Mouse (Mus musculus) kidney, postnatal 0 days (tissue): ENCODE data around the gene Mkln1. TPM values are rescaled to one million over a fixed set of nuclear protein-coding genes. Genes with fewer than 3 reads are reported as not detected.

Experiments
- ATAC-seq: fragments of 200-750 bp; cut with Nextera tagmentation; replicated peaks from 2 replicates; pipeline ENCODE4 v1.8.0; 2017; ENCODE audit warnings: low read depth, moderate number of reproducible peaks, moderate TSS enrichment, moderate library complexity; ENCODE audit not compliant: low FRiP score
- DNase-seq: peaks from one replicate; pipeline ENCODE4 v3.0.0-alpha.2; 2016; ENCODE audit warnings: low spot score
- H3K27ac ChIP-seq: fragments of 300-500 bp; sonication (generic); 2 replicates; pipeline ENCODE4 v1.5.1; 2014; ENCODE audit warnings: mild to moderate bottlenecking
- H3K27me3 ChIP-seq: fragments of 300-500 bp; sonication (generic); 2 replicates; pipeline ENCODE4 v1.6.1; 2014; ENCODE audit warnings: low read length, mixed read lengths; ENCODE audit not compliant: insufficient read depth
- H3K36me3 ChIP-seq: fragments of 300-500 bp; sonication (generic); 2 replicates; pipeline ENCODE4 v1.6.1; 2014; ENCODE audit warnings: low read length, mixed read lengths; ENCODE audit not compliant: insufficient read depth
- H3K4me1 ChIP-seq: fragments of 300-500 bp; sonication (generic); replicated peaks from 2 replicates; pipeline ENCODE4 v1.6.1; 2014; ENCODE audit warnings: antibody characterized with exemption, low read length, mixed read lengths; ENCODE audit not compliant: insufficient read depth
- H3K4me2 ChIP-seq: fragments of 300-500 bp; sonication (generic); 2 replicates; pipeline ENCODE4 v1.6.1; 2014; ENCODE audit warnings: mild to moderate bottlenecking, low read length, moderate library complexity, mixed read lengths
- H3K4me3 ChIP-seq: fragments of 300-500 bp; sonication (generic); replicated peaks from 2 replicates; pipeline ENCODE4 v1.5.1; 2014; ENCODE audit warnings: low read depth, low read length
- H3K9ac ChIP-seq: fragments of 300-500 bp; sonication (generic); 2 replicates; pipeline ENCODE4 v1.6.1; 2014; ENCODE audit warnings: low read depth, low read length
- H3K9me3 ChIP-seq: fragments of 300-500 bp; sonication (generic); replicated peaks from 2 replicates; pipeline ENCODE4 v1.6.1; 2016; ENCODE audit warnings: low read length, inconsistent platforms, mixed read lengths
- CTCF ChIP-seq: IDR thresholded peaks from 2 replicates; pipeline ENCODE4 v1.5.1; 2016; ENCODE audit warnings: antibody characterized with exemption, low read depth, mild to moderate bottlenecking, moderate library complexity
- WGBS: fragments of 180-500 bp; shearing (Covaris S2); extraction: QIAGEN DNeasy Blood & Tissue Kit; methylation state at CpG from one replicate; pipeline ENCODE4 v1.1.7; 2014; 5-methylcytosine and 5-hydroxymethylcytosine counted together
- polyA plus RNA-seq: library from polyadenylated mRNA; unstranded; fragments of >200 nt; fragmentation: Nextera tagmentation; extraction: Ambion mirVana; gene quantifications from 2 replicates; pipeline ENCODE4 v1.2.1, GENCODE M21; 2015

Gene Mkln1
- polyA plus RNA-seq, 1 experiment from 2014 or later = 159 TPM

DNA sequence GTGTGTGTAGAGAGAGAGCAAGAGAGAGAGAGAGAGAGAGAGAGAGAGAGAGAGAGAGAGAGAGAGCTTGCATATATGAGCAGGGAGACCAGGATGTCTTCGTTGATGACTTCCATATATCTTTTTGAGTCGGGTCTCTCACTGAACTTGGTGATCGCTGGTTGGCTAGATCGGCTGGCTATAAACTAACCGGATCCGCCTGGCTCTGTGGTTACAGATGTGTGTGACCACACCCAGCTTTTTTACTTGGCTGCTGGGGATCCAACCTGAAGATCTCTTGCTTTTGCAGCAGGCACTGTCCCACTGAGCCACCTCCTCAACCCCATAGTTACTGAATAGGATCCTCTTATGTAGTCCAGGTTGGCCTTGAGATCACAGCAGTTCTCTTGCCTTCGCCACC is 15.5 kb upstream of the Mkln1 start:
- Histone ChIP-seq H3K27ac (no peak overlapping the region), H3K4me2 (no peak overlapping the region), H3K36me3 (no peaks in the 10 kb centered on the region), H3K4me3 (no peak overlapping the region), H3K9me3 (no peaks in the 10 kb centered on the region), H3K9ac (no peak overlapping the region), H3K4me1 (no peaks in the 10 kb centered on the region), H3K27me3 (no peaks in the 10 kb centered on the region)
- DNase-seq (no peak), ATAC-seq (no peak)
- TF ChIP-seq CTCF = no peak
- 80% methylated on average over 7 of the region's 7 CpGs for WGBS

DNA sequence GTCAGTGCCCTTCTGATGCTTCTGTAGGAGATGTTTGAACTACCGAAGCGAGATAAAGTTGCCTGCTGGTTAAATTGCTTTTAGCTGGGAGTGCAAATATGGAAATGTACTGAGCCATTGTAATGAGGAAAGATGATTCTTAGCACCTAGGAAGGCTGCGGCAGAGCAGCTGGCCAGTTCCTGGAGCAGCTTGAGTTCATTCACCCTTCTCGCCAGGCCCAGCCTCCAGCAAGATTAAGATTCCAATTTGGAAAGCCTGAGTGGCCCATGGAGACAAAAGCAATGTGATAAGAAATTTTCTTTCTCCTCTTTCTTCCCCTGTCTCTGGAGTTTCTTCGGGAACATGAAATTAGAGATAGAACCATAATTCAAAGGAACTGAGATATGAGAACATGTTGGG is 13.7 kb upstream of the Mkln1 start:
- no peaks in the 10 kb centered on the region for H3K27me3 ChIP-seq
- no peak for DNase-seq
- H3K27ac ChIP-seq = no peak overlapping the region
- H3K9me3 ChIP-seq = no peaks in the 10 kb centered on the region
- H3K4me3 ChIP-seq = no peak overlapping the region
- no peak for TF ChIP-seq CTCF
- no peak for ATAC-seq
- WGBS = 71% methylated on average over 5 of the region's 5 CpGs
- H3K4me2 ChIP-seq = no peak overlapping the region
- H3K36me3 ChIP-seq = no peaks in the 10 kb centered on the region
- no peak overlapping the region for H3K9ac ChIP-seq
- H3K4me1 ChIP-seq = no peaks in the 10 kb centered on the region

DNA sequence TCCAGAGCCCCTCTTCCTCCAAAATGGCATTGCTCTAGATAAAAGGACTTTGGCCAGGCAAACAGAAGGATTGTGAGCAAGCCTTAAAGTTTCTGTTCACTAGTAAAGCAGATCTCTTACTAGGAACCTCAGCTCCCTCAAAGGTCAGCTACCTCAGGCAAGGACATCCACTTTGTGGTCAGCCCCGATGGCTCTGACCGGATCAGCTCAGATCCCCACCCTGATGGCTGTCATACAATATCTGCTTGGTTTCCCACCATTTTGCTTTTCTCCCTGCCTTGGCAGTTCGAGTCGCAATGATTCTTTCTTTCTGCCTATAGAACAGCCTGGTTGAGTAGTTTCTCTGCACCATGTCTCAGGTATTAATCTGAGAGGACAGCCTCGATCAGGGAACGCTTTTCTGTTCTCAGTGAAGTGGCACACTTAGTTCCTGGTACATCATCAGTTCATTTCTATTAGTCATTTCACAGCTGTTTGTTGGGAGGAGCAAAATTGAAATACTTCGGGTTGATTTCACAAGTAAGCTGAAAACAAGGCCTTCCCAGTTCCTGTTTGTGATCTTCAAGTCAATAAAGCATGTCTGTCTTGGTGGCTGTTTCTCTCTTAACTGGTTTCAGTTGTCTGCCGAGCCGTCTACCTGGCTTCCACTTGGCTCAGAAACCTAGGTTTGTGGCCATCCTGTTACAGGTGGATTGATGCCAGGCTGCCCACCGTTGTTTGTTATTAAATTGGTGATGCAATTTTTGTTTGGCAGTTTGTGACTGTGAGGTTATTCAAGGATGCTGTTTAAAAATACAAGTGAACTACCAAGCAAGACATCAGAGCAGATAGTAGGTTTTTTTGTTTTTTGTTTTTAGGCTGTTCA is 13.0 kb upstream of the Mkln1 start:
- Histone ChIP-seq H3K36me3 (no peaks in the 10 kb centered on the region), H3K27me3 (no peaks in the 10 kb centered on the region), H3K4me2 (no peak overlapping the region), H3K4me1 (no peaks in the 10 kb centered on the region), H3K9me3 (no peaks in the 10 kb centered on the region), H3K27ac (no peak overlapping the region), H3K9ac (no peak overlapping the region), H3K4me3 (no peak overlapping the region)
- 85% methylated on average over 10 of the region's 10 CpGs for WGBS
- DNase-seq (no peak), ATAC-seq (no peak)
- no peak for TF ChIP-seq CTCF

DNA sequence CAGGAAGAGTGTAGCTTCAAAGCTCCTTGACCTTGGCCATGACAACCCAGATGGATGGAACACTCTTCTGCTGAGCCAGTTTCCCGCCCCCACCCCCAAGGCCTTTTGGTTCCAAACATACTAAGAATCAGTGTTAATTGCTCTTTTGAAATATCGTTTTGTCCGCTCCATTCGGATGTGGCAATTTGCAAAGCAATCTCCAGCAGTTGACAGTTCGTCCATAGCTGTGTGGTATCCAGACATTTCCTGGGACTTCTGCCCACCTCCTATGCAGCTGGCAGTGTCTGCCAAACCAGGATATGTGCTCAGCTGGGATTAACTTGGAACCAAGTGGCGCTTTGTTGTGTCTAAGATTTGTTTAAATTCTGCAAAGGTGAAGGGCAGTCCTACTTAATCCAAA is 8.8 kb upstream of the Mkln1 start:
- no peak overlapping the region for H3K4me3 ChIP-seq
- no peaks in the 10 kb centered on the region for H3K36me3 ChIP-seq
- H3K27ac ChIP-seq = no peak overlapping the region
- ATAC-seq = no peak
- H3K9ac ChIP-seq = no peak overlapping the region
- DNase-seq = no peak
- no peaks in the 10 kb centered on the region for H3K9me3 ChIP-seq
- no peak overlapping the region for H3K4me2 ChIP-seq
- 90% methylated on average over 6 of the region's 6 CpGs for WGBS
- TF ChIP-seq CTCF = no peak
- no peaks in the 10 kb centered on the region for H3K4me1 ChIP-seq
- H3K27me3 ChIP-seq = no peaks in the 10 kb centered on the region

DNA sequence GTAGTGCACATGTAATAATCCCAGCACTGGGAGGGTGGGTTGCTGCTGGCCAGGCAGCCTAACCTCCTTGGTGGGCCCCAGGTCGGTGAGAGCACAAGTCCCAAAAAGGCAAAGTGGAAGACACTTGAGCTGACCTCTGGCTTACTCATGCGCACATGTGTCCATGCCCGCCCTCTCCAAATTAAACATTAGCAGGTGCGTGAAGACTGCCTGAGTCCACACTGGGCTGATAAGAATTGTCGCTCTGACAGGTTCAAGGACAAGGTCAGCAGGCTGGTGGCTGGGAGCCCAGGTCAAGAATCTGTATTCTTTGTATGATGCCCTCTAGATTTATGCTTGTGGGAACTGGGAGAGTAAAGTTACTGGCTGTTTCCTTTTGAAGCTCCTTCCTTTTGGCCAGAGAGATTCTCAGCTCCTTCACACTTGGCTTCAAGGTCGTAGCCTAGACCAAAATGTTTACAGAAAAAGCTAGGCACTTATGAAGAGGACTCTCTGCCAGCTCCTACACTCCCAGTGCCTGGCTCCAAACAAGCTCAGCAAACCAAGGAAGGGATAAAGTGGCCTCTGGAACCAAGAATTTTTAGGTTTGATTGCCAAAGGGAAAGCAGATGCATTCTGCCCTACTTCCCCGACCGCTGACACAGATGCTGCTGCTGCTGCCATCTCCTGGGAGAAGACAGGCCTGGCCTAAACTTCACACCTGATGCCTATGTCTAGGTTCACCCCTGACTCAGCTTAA is 8.1 kb upstream of the Mkln1 start:
- DNase-seq (peak; percentile 40), ATAC-seq (no peak)
- no peaks in the 10 kb centered on the region for H3K9me3 ChIP-seq
- no peak overlapping the region for H3K4me2 ChIP-seq
- H3K27me3 ChIP-seq = no peaks in the 10 kb centered on the region
- TF ChIP-seq CTCF = peak; percentile 56
- H3K36me3 ChIP-seq = no peaks in the 10 kb centered on the region
- 54% methylated on average over 8 of the region's 8 CpGs for WGBS
- H3K9ac ChIP-seq = no peak overlapping the region
- no peak overlapping the region for H3K4me3 ChIP-seq
- H3K4me1 ChIP-seq = no peaks in the 10 kb centered on the region
- no peak overlapping the region for H3K27ac ChIP-seq

DNA sequence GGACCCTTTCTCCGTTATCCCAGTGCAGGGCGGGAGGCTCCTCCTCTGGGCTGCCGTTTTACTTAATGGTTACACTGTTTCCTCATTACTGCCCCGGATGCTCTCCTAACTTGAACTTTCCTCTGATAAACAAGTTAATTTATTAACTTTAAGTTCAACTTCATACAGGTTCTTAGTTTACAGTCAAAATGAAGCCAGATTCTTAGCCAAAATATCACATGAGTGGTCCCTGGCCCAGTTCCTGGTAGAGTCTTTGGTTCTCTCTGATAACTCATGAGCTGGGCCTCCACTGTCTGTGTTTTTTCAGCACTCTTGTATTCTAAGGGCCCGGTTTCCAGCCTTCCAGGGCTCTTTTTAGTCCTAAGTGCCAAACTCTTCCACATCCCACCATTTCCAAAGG is 5.7 kb upstream of the Mkln1 start:
- no peak overlapping the region for H3K4me2 ChIP-seq
- 72% methylated on average over 5 of the region's 5 CpGs for WGBS
- no peak overlapping the region for H3K4me3 ChIP-seq
- H3K9ac ChIP-seq = no peak overlapping the region
- H3K9me3 ChIP-seq = no peaks in the 10 kb centered on the region
- H3K27me3 ChIP-seq = no peaks in the 10 kb centered on the region
- ATAC-seq (no peak), DNase-seq (no peak)
- no peaks in the 10 kb centered on the region for H3K36me3 ChIP-seq
- no peaks in the 10 kb centered on the region for H3K4me1 ChIP-seq
- no peak for TF ChIP-seq CTCF
- no peak overlapping the region for H3K27ac ChIP-seq
